Mouse (Mus musculus): ENCODE data around the gene Clec2l. TPM values are rescaled to one million over a fixed set of nuclear protein-coding genes. Genes with fewer than 3 reads are reported as not detected.

Gene Clec2l
- 7.3 and 7.8 TPM in 2 replicates for polyA plus RNA-seq (2016; fragmentation: Nextera tagmentation; extraction: Ambion mirVana)

- no peaks in the 10 kb centered on the region for H3K36me3 ChIP-seq
- H3K4me1 ChIP-seq, result peaks cover 7% of the 10 kb centered on the region; the same call in 1 of the 2 replicates
- H3K4me3 ChIP-seq, result peak within 1 kb of the TSS; percentile 60
- WGBS, result 1% methylated on average over 73 of the region's 84 CpGs
- no peak within 1 kb of the TSS for H3K27ac ChIP-seq
- H3K9ac ChIP-seq, result peak within 1 kb of the TSS; percentile 68
- H3K9me3 ChIP-seq, result no peaks in the 10 kb centered on the region
- peaks cover 25% of the 10 kb centered on the region for H3K27me3 ChIP-seq (replicated peaks)
- peak; percentile 85 for ATAC-seq (ENCODE audit: low FRiP score, low read depth)
- H3K4me2 ChIP-seq (replicated peaks), result peak within 1 kb of the TSS; percentile 77
These were observed at the start of gene Clec2l for GRCm38 (mm10) chr6:38662714-38663615. Gene Clec2l (plus strand): TSS chr6:38663069.

GRCm38 (mm10) chr6:38622406-38622805 lies 40.5 kb upstream of the Clec2l start:
- Histone ChIP-seq H3K27me3 (replicated peaks) (no peaks in the 10 kb centered on the region), H3K4me1 (no peaks in the 10 kb centered on the region), H3K4me3 (no peak overlapping the region), H3K9ac (no peak overlapping the region), H3K36me3 (peaks cover 37% of the 10 kb centered on the region), H3K27ac (no peak overlapping the region), H3K9me3 (no peaks in the 10 kb centered on the region), H3K4me2 (replicated peaks) (no peak overlapping the region)
- ATAC-seq (ENCODE audit: low FRiP score, low read depth), result no peak
- 86% methylated on average over 1 of the region's 1 CpGs for WGBS

- Histone ChIP-seq H3K9ac (no peak overlapping the region), H3K4me2 (replicated peaks) (no peak overlapping the region), H3K27me3 (replicated peaks) (no peaks in the 10 kb centered on the region), H3K27ac (no peak overlapping the region), H3K4me1 (no peaks in the 10 kb centered on the region), H3K36me3 (peaks cover 33% of the 10 kb centered on the region), H3K4me3 (no peak overlapping the region), H3K9me3 (no peaks in the 10 kb centered on the region)
- WGBS, result 91% methylated on average over 2 of the region's 2 CpGs
- no peak for ATAC-seq (ENCODE audit: low FRiP score, low read depth)
These were observed 39.4 kb upstream of the Clec2l start for GRCm38 (mm10) chr6:38623457-38623856.

- 94% methylated on average over 1 of the region's 1 CpGs for WGBS
- Histone ChIP-seq H3K36me3 (peaks cover 24% of the 10 kb centered on the region), H3K9ac (no peak overlapping the region), H3K27ac (no peak overlapping the region), H3K27me3 (replicated peaks) (no peaks in the 10 kb centered on the region), H3K4me3 (no peak overlapping the region), H3K4me1 (no peaks in the 10 kb centered on the region), H3K4me2 (replicated peaks) (no peak overlapping the region), H3K9me3 (no peaks in the 10 kb centered on the region)
- no peak for ATAC-seq (ENCODE audit: low FRiP score, low read depth)
These were observed 38.4 kb upstream of the Clec2l start for GRCm38 (mm10) chr6:38624439-38624838.

- no peak overlapping the region for H3K4me3 ChIP-seq
- peaks cover 17% of the 10 kb centered on the region for H3K36me3 ChIP-seq
- 95% methylated on average over 5 of the region's 5 CpGs for WGBS
- H3K4me1 ChIP-seq, result no peaks in the 10 kb centered on the region
- H3K9me3 ChIP-seq, result no peaks in the 10 kb centered on the region
- no peaks in the 10 kb centered on the region for H3K27me3 ChIP-seq (replicated peaks)
- H3K27ac ChIP-seq, result no peak overlapping the region
- ATAC-seq (ENCODE audit: low FRiP score, low read depth), result no peak
- H3K9ac ChIP-seq, result no peak overlapping the region
- no peak overlapping the region for H3K4me2 ChIP-seq (replicated peaks)
These were observed 36.8 kb upstream of the Clec2l start for GRCm38 (mm10) chr6:38626086-38626485.

GRCm38 (mm10) chr6:38627081-38627480 lies 35.8 kb upstream of the Clec2l start:
- no peak overlapping the region for H3K4me2 ChIP-seq (replicated peaks)
- no peak for ATAC-seq (ENCODE audit: low FRiP score, low read depth)
- no peak overlapping the region for H3K4me3 ChIP-seq
- no peaks in the 10 kb centered on the region for H3K27me3 ChIP-seq (replicated peaks)
- no peak overlapping the region for H3K27ac ChIP-seq
- H3K9me3 ChIP-seq, result no peaks in the 10 kb centered on the region
- no peaks in the 10 kb centered on the region for H3K4me1 ChIP-seq
- no peak overlapping the region for H3K9ac ChIP-seq
- peaks cover 17% of the 10 kb centered on the region for H3K36me3 ChIP-seq
- 95% methylated on average over 4 of the region's 4 CpGs for WGBS

GRCm38 (mm10) chr6:38627486-38627885 lies 35.4 kb upstream of the Clec2l start:
- H3K9ac ChIP-seq, result no peak overlapping the region
- 85% methylated on average over 4 of the region's 4 CpGs for WGBS
- H3K27me3 ChIP-seq (replicated peaks), result no peaks in the 10 kb centered on the region; the same call in 1 of the 2 replicates
- H3K4me3 ChIP-seq, result no peak overlapping the region
- no peak overlapping the region for H3K27ac ChIP-seq
- peaks cover 14% of the 10 kb centered on the region for H3K36me3 ChIP-seq
- no peak for ATAC-seq (ENCODE audit: low FRiP score, low read depth)
- no peaks in the 10 kb centered on the region for H3K9me3 ChIP-seq
- H3K4me2 ChIP-seq (replicated peaks), result no peak overlapping the region
- H3K4me1 ChIP-seq, result no peaks in the 10 kb centered on the region

GRCm38 (mm10) chr6:38629556-38629955 lies 33.3 kb upstream of the Clec2l start:
- ATAC-seq (ENCODE audit: low FRiP score, low read depth), result no peak
- Histone ChIP-seq H3K4me2 (replicated peaks) (no peak overlapping the region), H3K27me3 (replicated peaks) (peaks cover 10% of the 10 kb centered on the region), H3K4me1 (no peaks in the 10 kb centered on the region), H3K27ac (no peak overlapping the region), H3K36me3 (peaks cover 8% of the 10 kb centered on the region; the same call in 1 of the 2 replicates), H3K9me3 (no peaks in the 10 kb centered on the region), H3K9ac (no peak overlapping the region), H3K4me3 (no peak overlapping the region)
- 100% methylated on average over 1 of the region's 1 CpGs for WGBS

GRCm38 (mm10) chr6:38632826-38633225 lies 30.0 kb upstream of the Clec2l start:
- Histone ChIP-seq H3K4me3 (no peak overlapping the region), H3K9me3 (no peaks in the 10 kb centered on the region), H3K9ac (no peak overlapping the region), H3K27ac (no peak overlapping the region), H3K4me2 (replicated peaks) (no peak overlapping the region), H3K4me1 (peaks cover 18% of the 10 kb centered on the region), H3K36me3 (peaks cover 2% of the 10 kb centered on the region; the same call in 1 of the 2 replicates), H3K27me3 (replicated peaks) (peaks cover 43% of the 10 kb centered on the region)
- no peak for ATAC-seq (ENCODE audit: low FRiP score, low read depth)
- 85% methylated on average over 2 of the region's 2 CpGs for WGBS

- no peak for ATAC-seq (ENCODE audit: low FRiP score, low read depth)
- H3K9me3 ChIP-seq, result no peaks in the 10 kb centered on the region
- H3K4me3 ChIP-seq, result no peak overlapping the region
- WGBS, result 83% methylated on average over 8 of the region's 8 CpGs
- H3K9ac ChIP-seq, result no peak overlapping the region
- H3K27me3 ChIP-seq (replicated peaks), result peaks cover 55% of the 10 kb centered on the region
- no peaks in the 10 kb centered on the region for H3K36me3 ChIP-seq
- H3K4me2 ChIP-seq (replicated peaks), result no peak overlapping the region
- peaks cover 18% of the 10 kb centered on the region for H3K4me1 ChIP-seq
- no peak overlapping the region for H3K27ac ChIP-seq
These were observed 28.4 kb upstream of the Clec2l start for GRCm38 (mm10) chr6:38634461-38634860.

GRCm38 (mm10) chr6:38635941-38636851 lies 26.7 kb upstream of the Clec2l start:
- H3K4me1 ChIP-seq, result peaks cover 18% of the 10 kb centered on the region
- no peak overlapping the region for H3K27ac ChIP-seq
- no peaks in the 10 kb centered on the region for H3K9me3 ChIP-seq
- no peaks in the 10 kb centered on the region for H3K36me3 ChIP-seq
- H3K4me3 ChIP-seq, result peak overlapping the region; percentile 50
- 2% methylated on average over 72 of the region's 72 CpGs for WGBS
- peaks cover 62% of the 10 kb centered on the region for H3K27me3 ChIP-seq (replicated peaks)
- H3K4me2 ChIP-seq (replicated peaks), result peak overlapping the region; percentile 100
- H3K9ac ChIP-seq, result peak overlapping the region; percentile 56
- peak; percentile 41 for ATAC-seq (ENCODE audit: low FRiP score, low read depth)

Measured in neural tube, embryonic 12.5 days (tissue).